Mouse (Mus musculus): Measurements from ENCODE around the gene Zrsr1.

The Zrsr1 gene

GRCm38 (mm10) chr11:22972746-22973526, 1.1 kb downstream of the Zrsr1 start:
- peak; percentile 88 to 89 for DNase-seq (ENCODE audit: low spot score in 2 of 2)

- peak; percentile 42 to 48 for DNase-seq (ENCODE audit: low spot score in 2 of 2)
Observed at GRCm38 (mm10) chr11:22973599-22973998, 1.8 kb downstream of the Zrsr1 start.

- no peak for DNase-seq (ENCODE audit: low spot score in 2 of 2)
Observed at GRCm38 (mm10) chr11:22978215-22978614, 6.4 kb downstream of the Zrsr1 start.

GRCm38 (mm10) chr11:22978711-22979110, 6.9 kb downstream of the Zrsr1 start:
- no peak for DNase-seq (ENCODE audit: low spot score in 2 of 2)

GRCm38 (mm10) chr11:22979221-22979620, 7.4 kb downstream of the Zrsr1 start:
- DNase-seq (ENCODE audit: low spot score in 2 of 2), result no peak

- DNase-seq (ENCODE audit: low spot score in 2 of 2), result no peak
Observed at GRCm38 (mm10) chr11:22981041-22981440, 9.2 kb downstream of the Zrsr1 start.

GRCm38 (mm10) chr11:22981543-22981950, 9.7 kb downstream of the Zrsr1 start:
- no peak for DNase-seq (ENCODE audit: low spot score in 2 of 2)

- peak; percentile 96 to 98 for DNase-seq (ENCODE audit: low spot score in 2 of 2)
Observed at GRCm38 (mm10) chr11:22981984-22982757, 10.4 kb downstream of the Zrsr1 start, which contains the start of the genes Gm28048 and Commd1. Gm28048 (minus strand) TSS chr11:22982090. Commd1 (minus strand) TSS chr11:22982382.

GRCm38 (mm10) chr11:22982846-22983245, 11.0 kb downstream of the Zrsr1 start:
- no peak for DNase-seq (ENCODE audit: low spot score in 2 of 2)

- DNase-seq (ENCODE audit: low spot score in 2 of 2), result no peak
Observed at GRCm38 (mm10) chr11:22985510-22985909, 13.7 kb downstream of the Zrsr1 start.

GRCm38 (mm10) chr11:22987357-22987756, 15.6 kb downstream of the Zrsr1 start:
- peak in 1 of 2 experiments; percentile 53 for DNase-seq (ENCODE audit: low spot score in 2 of 2)

- DNase-seq (ENCODE audit: low spot score in 2 of 2), result no peak
Observed at GRCm38 (mm10) chr11:22989786-22990185, 18.0 kb downstream of the Zrsr1 start.

GRCm38 (mm10) chr11:22990393-22991126, 18.8 kb downstream of the Zrsr1 start, which contains the start of gene Cct4:
Cct4 (plus strand) TSS chr11:22990519.
- peak; percentile 91 to 97 for DNase-seq (ENCODE audit: low spot score in 2 of 2)

- DNase-seq (ENCODE audit: low spot score in 2 of 2), result no peak
Observed at GRCm38 (mm10) chr11:22991218-22991835, 19.5 kb downstream of the Zrsr1 start.

- DNase-seq (ENCODE audit: low spot score in 2 of 2), result no peak
Observed at GRCm38 (mm10) chr11:22994271-22994670, 22.5 kb downstream of the Zrsr1 start.

- no peak for DNase-seq (ENCODE audit: low spot score in 2 of 2)
Observed at GRCm38 (mm10) chr11:22995461-22995860, 23.7 kb downstream of the Zrsr1 start.

GRCm38 (mm10) chr11:22998308-22998707, 26.5 kb downstream of the Zrsr1 start:
- no peak for DNase-seq (ENCODE audit: low spot score in 2 of 2)

- no peak for DNase-seq (ENCODE audit: low spot score in 2 of 2)
Observed at GRCm38 (mm10) chr11:23005276-23005675, 33.5 kb downstream of the Zrsr1 start.

- no peak for DNase-seq (ENCODE audit: low spot score in 2 of 2)
Observed at GRCm38 (mm10) chr11:23007166-23007480, 35.3 kb downstream of the Zrsr1 start.

- peak; percentile 80 to 88 for DNase-seq (ENCODE audit: low spot score in 2 of 2)
Observed at GRCm38 (mm10) chr11:23007481-23008180, 35.8 kb downstream of the Zrsr1 start, which contains the start of gene Fam161a. Fam161a (plus strand) TSS chr11:23007531.
